9 mouse cellular contexts compared by ENCODE assay signal in genomic region chr12:25467789-25468188, GRCm38 (mm10).
DNase-seq lines count a peak whose midpoint lies in the region; ATAC-seq lines count a peak whose summit lies in the region.
"Had no signal": no experiment of that assay in that cellular context is flagged by ENCODE, and none has a peak within 500 bp of the region (broad histone marks: within the 10 kb centered on the region; RNA-seq: fewer than 3 reads in every experiment).

No protein-coding gene starts in this region.

- H3K9me3 ChIP-seq in liver, embryonic 12.5 days (replicated peaks): no peaks in the 10 kb centered on the region
- H3K9me3 ChIP-seq in intestine, embryonic 16.5 days (ENCODE audit: control insufficient read depth, low read length): no peaks in the 10 kb centered on the region
- H3K9me3 ChIP-seq: lung, embryonic 15.5 days had no signal

- WGBS in liver, embryonic 12.5 days (ENCODE audit: insufficient replicate concordance): 22% methylated on average over 8 of the region's 12 CpGs
- WGBS in intestine, embryonic 16.5 days: 60% methylated on average over 12 of the region's 12 CpGs

- H3K4me1 ChIP-seq in liver, embryonic 12.5 days: peaks cover 10% of the 10 kb centered on the region
- H3K4me1 ChIP-seq in intestine, embryonic 16.5 days (ENCODE audit: control insufficient read depth, insufficient read depth, low read length): no peaks in the 10 kb centered on the region
- H3K4me1 ChIP-seq: lung, embryonic 15.5 days had no signal

- H3K4me3 ChIP-seq in liver, embryonic 12.5 days: no peak overlapping the region
- H3K4me3 ChIP-seq in intestine, embryonic 16.5 days (ENCODE audit: low read length): no peak overlapping the region
- H3K4me3 ChIP-seq: lung, embryonic 15.5 days had no signal

- no peaks in the 10 kb centered on the region for H3K27me3 ChIP-seq in liver, embryonic 12.5 days (replicated peaks)
- no peaks in the 10 kb centered on the region for H3K27me3 ChIP-seq in intestine, embryonic 16.5 days (replicated peaks; ENCODE audit: control insufficient read depth, insufficient read depth, low read length)
- H3K27me3 ChIP-seq: lung, embryonic 15.5 days had no signal

- peak; percentile 63 to 70 for DNase-seq in cerebellum, postnatal 10 days
- no peak for DNase-seq in cerebellum, adult 11-12 months
- peak; percentile 7 for DNase-seq in urinary bladder, postnatal 14 days (ENCODE audit: low spot score)
- DNase-seq in urinary bladder, adult 18-20 months (ENCODE audit: low spot score in 2 of 2): no peak
- no peak for DNase-seq in B cell, adult 2 months
- DNase-seq in layer of hippocampus, adult 8-10 months (ENCODE audit: low spot score in 2 of 2): no peak

- no peak overlapping the region for H3K9ac ChIP-seq in liver, embryonic 12.5 days
- H3K9ac ChIP-seq in intestine, embryonic 16.5 days (ENCODE audit: low read depth, low read length): no peak overlapping the region
- H3K9ac ChIP-seq: lung, embryonic 15.5 days had no signal

- H3K4me2 ChIP-seq in liver, embryonic 12.5 days: no peak overlapping the region; the same call in 1 of the 2 replicates
- no peak overlapping the region for H3K4me2 ChIP-seq in intestine, embryonic 16.5 days (ENCODE audit: low read depth, low read length)
- H3K4me2 ChIP-seq: lung, embryonic 15.5 days had no signal

- H3K27ac ChIP-seq in liver, embryonic 12.5 days: no peak overlapping the region
- H3K27ac ChIP-seq in intestine, embryonic 16.5 days (ENCODE audit: low read length): no peak overlapping the region
- H3K27ac ChIP-seq: lung, embryonic 15.5 days had no signal

- H3K36me3 ChIP-seq in liver, embryonic 12.5 days: no peaks in the 10 kb centered on the region
- no peaks in the 10 kb centered on the region for H3K36me3 ChIP-seq in intestine, embryonic 16.5 days (ENCODE audit: control insufficient read depth, insufficient read depth, low read length)
- H3K36me3 ChIP-seq: lung, embryonic 15.5 days had no signal

- peak; percentile 83 for ATAC-seq in liver, embryonic 12.5 days
- no peak for ATAC-seq in intestine, embryonic 16.5 days

Comparison
In these comparisons a context has a peak if more than half of its experiments do, and no peak if none do; other contexts are left out.
1. DNase-seq: peak in cerebellum, postnatal 10 days (2 of 2) and urinary bladder, postnatal 14 days (single experiment); none in cerebellum, adult 11-12 months (single experiment), urinary bladder, adult 18-20 months (0 of 2), B cell, adult 2 months (0 of 2) and layer of hippocampus, adult 8-10 months (0 of 2).